Mouse (Mus musculus) ES-Bruce4 (cell line): ENCODE data around the gene Adamts12. TPM values are rescaled to one million over a fixed set of nuclear protein-coding genes. Genes with fewer than 3 reads are reported as not detected.
A peak's percentile ranks its signal among the peaks of the same experiment; 100 is the strongest.

ENCODE experiments used
- H3K27ac ChIP-seq: 2 replicates; pipeline ENCODE4 v1.5.1; 2012; ENCODE audit warnings: low read length, inconsistent platforms; ENCODE audit not compliant: insufficient read depth
- H3K27me3 ChIP-seq: 2 replicates; pipeline ENCODE4 v1.6.1; 2012; ENCODE audit warnings: mild to moderate bottlenecking, low read length, inconsistent platforms; ENCODE audit not compliant: control insufficient read depth, poor library complexity, insufficient read depth, severe bottlenecking
- H3K36me3 ChIP-seq: 2 replicates; pipeline ENCODE4 v1.6.1; 2012; ENCODE audit warnings: inconsistent platforms, mild to moderate bottlenecking, low read length, moderate library complexity; ENCODE audit not compliant: control insufficient read depth, poor library complexity, insufficient read depth, severe bottlenecking
- H3K4me1 ChIP-seq: one replicate; pipeline ENCODE4 v1.8.1; 2011; ENCODE audit warnings: low read length; ENCODE audit not compliant: control insufficient read depth, insufficient read depth
- H3K4me3 ChIP-seq: 2 replicates; pipeline ENCODE4 v1.5.1; 2011; ENCODE audit warnings: low read depth, mild to moderate bottlenecking, low read length
- H3K9ac ChIP-seq: 2 replicates; pipeline ENCODE4 v1.6.1; 2012; ENCODE audit warnings: low read depth, mild to moderate bottlenecking, inconsistent platforms; ENCODE audit not compliant: poor library complexity, severe bottlenecking
- H3K9me3 ChIP-seq: replicated peaks from 2 replicates; pipeline ENCODE4 v1.6.1; 2012; ENCODE audit warnings: mild to moderate bottlenecking, low read length, inconsistent platforms; ENCODE audit not compliant: control insufficient read depth, poor library complexity, insufficient read depth, severe bottlenecking
- CTCF ChIP-seq: IDR thresholded peaks from one replicate; pipeline ENCODE4 v1.8.1; 2011; ENCODE audit warnings: low read depth, low read length
- EP300 ChIP-seq: IDR thresholded peaks from 2 replicates; pipeline ENCODE4 v1.6.1; 2011; ENCODE audit warnings: low read depth, low read length; ENCODE audit not compliant: insufficient read depth
- POLR2A ChIP-seq: IDR thresholded peaks from one replicate; pipeline ENCODE4 v1.8.1; 2011; ENCODE audit warnings: low read length; ENCODE audit not compliant: insufficient read depth
- polyA plus RNA-seq: library from polyadenylated mRNA; stranded (reverse); fragments of >200 nt; gene quantifications from 2 replicates; pipeline ENCODE4 v1.2.4, GENCODE M21; 2011; ENCODE audit warnings: low read depth; ENCODE audit not compliant: missing spikeins, insufficient read depth, insufficient read length

Adamts12 gene
- polyA plus RNA-seq, 1 experiment, result 1.0 TPM

DNA sequence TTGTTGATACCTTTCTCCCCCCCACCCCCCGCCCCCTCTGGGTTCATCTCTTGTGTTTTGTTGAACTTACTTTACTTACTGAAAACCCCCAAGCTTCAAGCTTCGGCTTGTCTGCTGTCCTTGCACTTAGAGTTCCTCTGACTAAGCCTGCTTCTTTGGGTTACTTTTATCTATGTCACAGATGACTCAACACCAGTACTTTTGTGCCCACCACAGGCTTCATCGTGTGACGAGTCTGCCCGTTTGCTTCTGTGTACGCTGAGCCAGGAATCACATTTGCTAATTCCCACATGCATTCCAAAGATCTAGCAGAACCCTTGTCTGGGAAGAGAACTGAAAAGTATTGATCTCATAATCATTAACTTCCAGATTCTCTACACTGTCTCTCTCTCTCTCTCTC, 94.8 kb downstream of the Adamts12 start:
- no peaks in the 10 kb centered on the region for H3K36me3 ChIP-seq
- TF ChIP-seq POLR2A (no peak), CTCF (no peak), EP300 (no peak)
- no peaks in the 10 kb centered on the region for H3K4me1 ChIP-seq
- no peak overlapping the region for H3K27ac ChIP-seq
- H3K9ac ChIP-seq, result no peak overlapping the region
- no peak overlapping the region for H3K4me3 ChIP-seq
- H3K9me3 ChIP-seq, result no peaks in the 10 kb centered on the region
- no peaks in the 10 kb centered on the region for H3K27me3 ChIP-seq

DNA sequence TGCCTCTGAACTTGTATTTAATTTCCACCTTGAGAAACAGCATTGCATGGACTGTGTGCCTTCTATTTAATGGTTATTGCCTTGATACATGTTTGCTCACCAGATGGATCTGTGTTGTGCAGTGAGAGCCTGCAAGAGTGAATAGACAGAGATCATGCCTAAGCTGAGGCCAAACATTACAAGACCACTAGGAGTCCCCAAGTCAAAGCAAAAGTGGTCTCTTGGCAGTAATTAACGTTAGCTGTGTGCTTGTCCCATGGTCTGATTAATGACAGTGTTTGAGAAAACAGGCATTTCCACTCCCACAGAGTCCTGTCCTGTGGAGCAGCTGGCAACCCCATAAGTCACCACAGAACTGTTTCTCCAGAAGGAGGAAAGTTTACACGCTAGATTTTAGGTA, 96.2 kb downstream of the Adamts12 start:
- H3K4me3 ChIP-seq, result no peak overlapping the region
- no peak overlapping the region for H3K27ac ChIP-seq
- TF ChIP-seq EP300, result no peak
- TF ChIP-seq CTCF, result no peak
- TF ChIP-seq POLR2A, result no peak
- H3K27me3 ChIP-seq, result no peaks in the 10 kb centered on the region
- H3K9me3 ChIP-seq, result no peaks in the 10 kb centered on the region
- no peaks in the 10 kb centered on the region for H3K36me3 ChIP-seq
- H3K9ac ChIP-seq, result no peak overlapping the region
- no peaks in the 10 kb centered on the region for H3K4me1 ChIP-seq

- Histone ChIP-seq H3K4me1 (no peaks in the 10 kb centered on the region), H3K36me3 (no peaks in the 10 kb centered on the region), H3K9ac (no peak overlapping the region), H3K27ac (no peak overlapping the region), H3K27me3 (no peaks in the 10 kb centered on the region), H3K9me3 (no peaks in the 10 kb centered on the region), H3K4me3 (no peak overlapping the region)
- TF ChIP-seq EP300, result no peak
- TF ChIP-seq POLR2A, result no peak
- TF ChIP-seq CTCF, result no peak
Observed at GRCm38 (mm10) chr15:11165883-11166282, 101.3 kb downstream of the Adamts12 start.

DNA sequence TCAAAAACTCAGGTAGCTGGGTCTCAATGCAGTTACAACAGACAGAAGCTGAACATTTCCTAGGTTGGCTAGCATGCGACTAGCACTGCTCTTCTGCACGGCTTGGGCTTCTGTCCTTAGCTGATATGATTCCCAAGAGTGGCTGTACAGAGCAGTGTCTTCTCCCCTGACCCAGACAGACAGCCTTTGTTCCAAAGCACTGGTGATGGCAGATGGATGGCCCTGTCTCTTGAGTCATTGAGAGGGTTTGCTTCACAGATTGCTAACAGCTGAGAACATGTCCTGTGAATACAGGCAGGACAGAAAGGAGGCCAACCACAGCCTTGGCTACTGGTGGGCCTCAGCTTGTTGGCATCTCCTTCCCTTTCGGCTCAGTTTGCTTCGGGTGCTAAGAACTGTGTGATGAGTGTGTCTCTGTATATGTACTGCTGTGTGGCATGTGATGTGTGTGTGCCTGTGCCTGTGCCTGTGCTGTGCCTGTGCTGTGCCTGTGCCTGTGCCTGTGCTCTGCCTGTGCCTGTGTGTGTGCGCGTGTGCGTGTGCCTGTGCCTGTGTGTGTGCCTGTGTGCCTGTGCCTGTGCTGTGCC, 109.4 kb downstream of the Adamts12 start:
- H3K27me3 ChIP-seq, result no peaks in the 10 kb centered on the region
- H3K9ac ChIP-seq, result no peak overlapping the region
- peak overlapping the region; percentile 22 for H3K4me3 ChIP-seq
- no peaks in the 10 kb centered on the region for H3K9me3 ChIP-seq
- H3K27ac ChIP-seq, result no peak overlapping the region
- TF ChIP-seq EP300, result no peak
- TF ChIP-seq CTCF, result no peak
- no peak for TF ChIP-seq POLR2A
- no peaks in the 10 kb centered on the region for H3K36me3 ChIP-seq
- no peaks in the 10 kb centered on the region for H3K4me1 ChIP-seq

DNA sequence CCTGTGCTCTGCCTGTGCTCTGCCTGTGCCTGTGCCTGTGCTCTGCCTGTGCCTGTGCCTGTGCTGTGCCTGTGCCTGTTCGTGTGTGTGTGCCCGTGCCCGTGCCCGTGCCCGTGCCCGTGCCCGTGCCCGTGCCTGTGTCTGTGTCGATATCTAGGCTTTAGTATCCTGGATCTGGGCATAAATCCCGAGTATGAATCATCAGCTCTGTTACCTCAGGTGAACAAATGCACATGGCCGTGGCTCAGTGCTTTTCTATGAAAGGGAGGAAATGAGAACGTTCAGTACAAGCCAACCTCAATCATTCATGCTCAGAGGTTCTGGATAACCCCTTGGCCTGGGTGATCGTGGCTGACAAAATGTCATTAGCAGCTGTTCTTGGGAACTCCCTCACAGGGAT, 110.3 kb downstream of the Adamts12 start:
- no peak for TF ChIP-seq POLR2A
- TF ChIP-seq EP300, result no peak
- TF ChIP-seq CTCF, result no peak
- Histone ChIP-seq H3K9me3 (no peaks in the 10 kb centered on the region), H3K27ac (no peak overlapping the region), H3K36me3 (no peaks in the 10 kb centered on the region), H3K4me1 (no peaks in the 10 kb centered on the region), H3K9ac (no peak overlapping the region), H3K4me3 (peak overlapping the region; percentile 22), H3K27me3 (no peaks in the 10 kb centered on the region)

DNA sequence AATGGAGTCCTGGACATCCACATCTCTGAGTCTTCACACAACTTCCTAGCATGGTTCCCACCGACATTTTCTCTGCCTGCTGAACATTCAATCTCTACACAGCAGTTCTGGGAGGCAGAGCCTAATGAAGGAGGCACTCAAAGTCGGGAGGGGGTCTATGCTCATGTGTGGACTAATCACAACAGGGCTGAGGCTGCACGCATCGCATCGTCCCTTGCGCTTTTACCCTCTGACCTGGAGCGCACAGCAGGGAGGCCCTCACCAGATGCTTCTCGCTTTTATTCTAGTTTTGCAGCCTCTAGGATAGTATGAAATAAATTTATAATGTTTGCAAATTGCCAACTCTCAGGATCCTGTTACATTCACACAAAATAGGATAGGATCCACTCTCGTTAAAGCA, 112.9 kb downstream of the Adamts12 start:
- Histone ChIP-seq H3K9ac (no peak overlapping the region), H3K4me1 (no peaks in the 10 kb centered on the region), H3K27ac (no peak overlapping the region), H3K9me3 (no peaks in the 10 kb centered on the region), H3K4me3 (no peak overlapping the region), H3K27me3 (no peaks in the 10 kb centered on the region), H3K36me3 (no peaks in the 10 kb centered on the region)
- TF ChIP-seq CTCF, result no peak
